21 mouse cellular contexts compared by ENCODE assay signal in the genomic region with DNA sequence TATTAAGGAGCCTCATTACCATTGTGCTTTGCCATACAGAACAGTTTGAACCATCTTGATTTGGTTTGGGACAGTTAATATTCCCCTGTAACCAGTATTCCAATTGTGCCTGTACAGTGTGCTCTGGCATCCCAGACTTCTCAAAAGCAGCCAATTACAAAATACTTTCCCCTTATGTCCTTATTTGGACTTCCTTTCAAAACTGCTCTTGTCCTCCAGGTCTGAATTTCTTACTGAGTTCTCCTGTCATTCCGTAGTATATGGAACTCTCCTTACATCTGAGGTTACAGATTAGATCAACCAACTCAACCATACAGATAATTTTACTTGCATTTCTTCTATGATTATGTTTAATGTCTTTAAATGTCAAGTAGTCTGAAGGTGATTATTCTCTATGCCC. TPM values are rescaled to one million over a fixed set of nuclear protein-coding genes. Genes with fewer than 3 reads are reported as not detected.
"Had no signal": no experiment of that assay in that cellular context is flagged by ENCODE, and none has a peak within 500 bp of the region (broad histone marks: within the 10 kb centered on the region; RNA-seq: fewer than 3 reads in every experiment).

No protein-coding gene starts in this region.

- H3K4me2 ChIP-seq: kidney, embryonic 15.5 days; lung, embryonic 14.5 days; midbrain, embryonic 11.5 days; neural tube, embryonic 13.5 days; stomach, embryonic 15.5 days had no signal

- H3K4me3 ChIP-seq: kidney, embryonic 15.5 days; left cerebral cortex, adult 2 months; neural tube, embryonic 13.5 days; stomach, embryonic 15.5 days had no signal

- ATAC-seq: liver, postnatal 0 days; lung, postnatal 0 days had no signal

- H3K27me3 ChIP-seq: stomach, embryonic 15.5 days had no signal

- DNase-seq: kidney, adult 8-10 months; kidney, postnatal 10 days; kidney, postnatal 36 days; layer of hippocampus, postnatal 36 days; liver, postnatal 0 days; lung, embryonic 14.5 days; lung, postnatal 36 days; midbrain, embryonic 14.5 days; retina, postnatal 1 day; right cerebral cortex, postnatal 25 days; spleen, adult 18-20 months; thymus, postnatal 25 days had no signal

- H3K36me3 ChIP-seq: kidney, embryonic 15.5 days; neural tube, embryonic 13.5 days; stomach, embryonic 15.5 days had no signal

RNA-seq across cellular contexts. Expression of a gene that starts 2.1 kb away (rescaled TPM):
- total RNA-seq: liver, adult 2 months; megakaryocyte-erythroid progenitor cell, adult 5-6 weeks had no signal
- polyA plus RNA-seq: limb, embryonic 11.5 days; liver, adult 2 months; liver, postnatal 0 days; midbrain, embryonic 14.5 days had no signal
